Mouse (Mus musculus): Measurements from ENCODE around the gene St13. TPM values are rescaled to one million over a fixed set of nuclear protein-coding genes. Genes with fewer than 3 reads are reported as not detected.

St13 gene
- polyA plus RNA-seq, 1 experiment from 2014 or later: 62.6 TPM

DNA sequence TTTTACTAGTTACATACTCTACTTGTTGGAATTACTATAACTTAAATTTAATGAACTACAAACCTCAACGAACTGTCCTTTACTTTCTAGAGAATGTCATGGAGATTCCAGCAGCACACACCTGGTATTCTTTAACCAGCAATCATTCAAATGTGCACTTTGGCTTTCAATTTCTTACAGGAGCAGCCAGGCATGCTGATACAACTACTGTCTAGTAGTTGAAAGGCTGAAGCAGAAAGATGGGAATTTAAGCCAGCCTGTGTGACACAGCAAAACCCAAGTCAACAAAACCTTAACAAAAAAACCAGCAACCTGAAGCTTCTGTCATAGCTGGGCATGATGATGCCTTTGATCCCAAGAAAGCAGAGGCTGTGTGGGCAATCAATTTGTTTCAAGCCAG, 37.4 kb downstream of the St13 start:
- H3K27me3 ChIP-seq (ENCODE audit: insufficient read depth, low read length): no peaks in the 10 kb centered on the region
- H3K4me2 ChIP-seq (ENCODE audit: low read depth, low read length): no peak overlapping the region
- peaks cover 21% of the 10 kb centered on the region for H3K36me3 ChIP-seq (replicated peaks; ENCODE audit: insufficient read depth, low read length)
- H3K9ac ChIP-seq (replicated peaks): no peak overlapping the region
- DNase-seq: no peak
- peak overlapping the region; percentile 49; the same call in 1 of the 2 replicates for H3K27ac ChIP-seq (ENCODE audit: low read depth)
- no peaks in the 10 kb centered on the region for H3K9me3 ChIP-seq (ENCODE audit: low read length)
- H3K4me1 ChIP-seq (ENCODE audit: insufficient read depth): peaks cover 41% of the 10 kb centered on the region
- ATAC-seq: no peak
- H3K4me3 ChIP-seq (ENCODE audit: low read depth, low read length): no peak overlapping the region
- TF ChIP-seq EP300 (IDR thresholded peaks at IDR 0.05; ENCODE audit: low read depth) (no peak), CTCF (IDR thresholded peaks at IDR 0.05; ENCODE audit: low read depth) (no peak)
- 57% methylated on average over 1 of the region's 1 CpGs for WGBS (ENCODE audit: insufficient replicate concordance)

DNA sequence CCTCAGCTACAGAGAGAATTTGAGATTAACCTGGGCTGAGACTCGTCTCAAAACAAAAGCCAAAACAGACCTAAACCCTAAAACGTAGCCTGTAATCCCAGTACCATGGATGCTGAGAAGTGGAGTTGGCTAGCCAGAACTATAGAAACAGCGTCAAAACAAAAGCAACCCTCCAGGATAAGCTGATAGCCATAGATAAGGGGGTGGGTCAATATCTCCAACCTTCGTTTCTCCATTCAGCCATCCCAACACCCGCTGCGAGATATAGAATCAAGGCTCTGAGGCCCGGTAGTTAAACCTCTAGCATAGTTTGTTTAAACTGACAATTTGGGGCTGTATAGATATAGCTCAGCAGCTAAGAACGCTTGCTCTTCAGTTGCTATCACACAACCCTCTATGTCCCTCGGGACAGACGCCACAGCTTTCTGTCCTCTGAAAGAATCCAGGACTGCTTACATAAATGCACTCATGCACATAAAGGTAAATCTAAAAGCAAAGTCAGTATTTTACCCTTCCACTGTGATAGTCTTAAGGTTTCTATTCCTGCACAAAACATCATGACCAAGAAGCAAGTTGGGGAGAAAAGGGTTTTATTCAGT, 38.4 kb downstream of the St13 start:
- WGBS (ENCODE audit: insufficient replicate concordance): 16% methylated on average over 10 of the region's 10 CpGs
- peaks cover 14% of the 10 kb centered on the region for H3K36me3 ChIP-seq (replicated peaks; ENCODE audit: insufficient read depth, low read length)
- no peak for DNase-seq
- no peaks in the 10 kb centered on the region for H3K9me3 ChIP-seq (ENCODE audit: low read length)
- H3K4me2 ChIP-seq (ENCODE audit: low read depth, low read length): peak overlapping the region; percentile 88
- H3K4me1 ChIP-seq (ENCODE audit: insufficient read depth): peaks cover 38% of the 10 kb centered on the region
- no peak for ATAC-seq
- H3K4me3 ChIP-seq (ENCODE audit: low read depth, low read length): peak overlapping the region; percentile 70
- TF ChIP-seq CTCF (IDR thresholded peaks at IDR 0.05; ENCODE audit: low read depth) (no peak), EP300 (IDR thresholded peaks at IDR 0.05; ENCODE audit: low read depth) (no peak)
- H3K27ac ChIP-seq (ENCODE audit: low read depth): peak overlapping the region; percentile 83
- no peaks in the 10 kb centered on the region for H3K27me3 ChIP-seq (ENCODE audit: insufficient read depth, low read length)
- H3K9ac ChIP-seq (replicated peaks): peak overlapping the region; percentile 40

DNA sequence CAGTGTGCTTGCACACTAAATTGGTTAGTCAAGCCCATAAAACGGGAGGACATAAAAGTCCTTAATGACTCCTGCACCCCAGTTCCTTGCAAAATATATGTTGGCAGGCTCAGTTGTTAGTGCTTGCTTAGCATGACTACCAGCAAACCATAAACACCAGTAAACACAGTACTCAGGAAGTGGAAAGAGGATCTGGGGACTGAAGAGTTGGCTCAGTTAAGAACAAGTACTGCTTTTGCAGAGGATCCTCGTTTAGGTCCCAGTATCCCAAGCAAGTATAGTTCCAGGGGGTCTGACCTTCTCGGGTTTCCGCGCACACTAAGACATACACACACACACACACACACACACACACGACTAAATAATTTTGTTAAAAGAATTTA, 38.9 kb downstream of the St13 start:
- Histone ChIP-seq H3K9ac (replicated peaks) (peak overlapping the region; percentile 40), H3K27me3 (ENCODE audit: insufficient read depth, low read length) (no peaks in the 10 kb centered on the region), H3K27ac (ENCODE audit: low read depth) (peak overlapping the region; percentile 83), H3K4me2 (ENCODE audit: low read depth, low read length) (peak overlapping the region; percentile 88), H3K4me1 (ENCODE audit: insufficient read depth) (peaks cover 38% of the 10 kb centered on the region), H3K4me3 (ENCODE audit: low read depth, low read length) (peak overlapping the region; percentile 70), H3K36me3 (replicated peaks; ENCODE audit: insufficient read depth, low read length) (peaks cover 10% of the 10 kb centered on the region; the same call in 1 of the 2 replicates), H3K9me3 (ENCODE audit: low read length) (no peaks in the 10 kb centered on the region)
- ATAC-seq: peak; percentile 58
- no peak for TF ChIP-seq CTCF (IDR thresholded peaks at IDR 0.05; ENCODE audit: low read depth)
- no peak for TF ChIP-seq EP300 (IDR thresholded peaks at IDR 0.05; ENCODE audit: low read depth)
- DNase-seq: no peak
- 26% methylated on average over 6 of the region's 6 CpGs for WGBS (ENCODE audit: insufficient replicate concordance)

DNA sequence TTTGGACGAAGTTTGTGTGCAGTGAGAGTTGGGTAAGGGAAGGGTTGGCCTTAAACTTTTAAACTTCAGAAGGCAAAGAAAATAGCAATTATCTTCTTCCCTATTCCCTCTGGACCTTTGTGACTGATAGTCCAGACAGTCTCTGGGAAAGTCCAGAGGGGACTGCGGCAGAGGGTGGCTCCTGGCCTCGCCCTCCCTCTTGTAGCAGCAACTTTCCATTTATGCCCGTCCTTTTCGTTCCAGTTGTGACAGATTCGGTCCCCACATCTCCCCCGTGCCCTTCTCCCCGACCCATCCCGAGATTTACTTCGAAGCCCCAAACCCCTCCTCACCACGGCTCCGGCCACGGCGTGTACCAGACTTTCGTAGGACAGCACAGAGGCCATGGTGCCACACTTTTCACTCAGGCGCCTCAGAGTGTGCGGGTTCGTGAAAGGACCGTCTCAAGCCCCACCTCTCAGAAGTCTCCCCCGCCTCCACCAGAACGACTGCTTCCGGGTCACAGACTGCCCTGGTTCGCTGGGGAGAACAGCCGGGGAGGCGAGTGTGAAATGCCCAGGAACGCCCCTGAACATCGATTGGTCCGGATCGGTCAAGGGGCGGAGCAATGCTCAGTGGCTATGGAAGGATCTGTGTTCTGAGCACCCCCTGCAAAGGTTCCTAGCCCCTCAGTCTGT, 39.4 kb downstream of the St13 start, which contains the start of gene Slc25a17:
Slc25a17 (minus strand) TSS at position 468 of the 677 bp plus-strand sequence.
- Histone ChIP-seq H3K9ac (replicated peaks) (peak within 1 kb of the TSS; percentile 76), H3K4me1 (ENCODE audit: insufficient read depth) (peaks cover 38% of the 10 kb centered on the region), H3K9me3 (ENCODE audit: low read length) (no peaks in the 10 kb centered on the region), H3K27me3 (ENCODE audit: insufficient read depth, low read length) (no peaks in the 10 kb centered on the region), H3K36me3 (replicated peaks; ENCODE audit: insufficient read depth, low read length) (peaks cover 5% of the 10 kb centered on the region; the same call in 1 of the 2 replicates), H3K4me3 (ENCODE audit: low read depth, low read length) (peak within 1 kb of the TSS; percentile 70), H3K4me2 (ENCODE audit: low read depth, low read length) (peak within 1 kb of the TSS; percentile 88), H3K27ac (ENCODE audit: low read depth) (peak within 1 kb of the TSS; percentile 83)
- peak; percentile 96 for DNase-seq
- WGBS (ENCODE audit: insufficient replicate concordance): under 1% methylated on average over 30 of the region's 30 CpGs
- ATAC-seq: peak; percentile 98
- no peak for TF ChIP-seq CTCF (IDR thresholded peaks at IDR 0.05; ENCODE audit: low read depth)
- no peak for TF ChIP-seq EP300 (IDR thresholded peaks at IDR 0.05; ENCODE audit: low read depth)

DNA sequence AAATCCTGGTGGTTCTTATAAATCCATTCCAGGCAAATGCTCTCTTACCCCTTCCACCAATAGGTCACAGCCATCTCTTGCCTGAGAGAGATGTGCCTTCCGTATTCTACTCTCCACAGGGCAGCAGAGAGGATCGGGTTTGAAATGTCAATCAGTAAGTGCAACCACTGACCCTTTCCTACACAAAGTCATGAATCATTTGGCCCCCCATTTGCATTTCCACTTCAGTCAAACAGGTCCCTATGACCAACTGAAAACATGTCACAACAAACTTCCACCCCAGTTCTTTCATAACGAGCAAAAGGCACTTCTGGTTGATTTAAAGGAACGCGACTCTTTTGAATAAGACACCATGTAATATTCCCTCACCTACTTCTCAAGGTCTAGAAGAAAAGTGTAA, 40.5 kb downstream of the St13 start:
- Histone ChIP-seq H3K27ac (ENCODE audit: low read depth) (peak overlapping the region; percentile 30), H3K9ac (replicated peaks) (no peak overlapping the region), H3K4me1 (ENCODE audit: insufficient read depth) (peaks cover 38% of the 10 kb centered on the region), H3K4me2 (ENCODE audit: low read depth, low read length) (peak overlapping the region; percentile 88), H3K4me3 (ENCODE audit: low read depth, low read length) (peak overlapping the region; percentile 70), H3K27me3 (ENCODE audit: insufficient read depth, low read length) (no peaks in the 10 kb centered on the region), H3K36me3 (replicated peaks; ENCODE audit: insufficient read depth, low read length) (peaks cover 5% of the 10 kb centered on the region; the same call in 1 of the 2 replicates), H3K9me3 (ENCODE audit: low read length) (no peaks in the 10 kb centered on the region)
- DNase-seq (no peak), ATAC-seq (no peak)
- TF ChIP-seq EP300 (IDR thresholded peaks at IDR 0.05; ENCODE audit: low read depth) (no peak), CTCF (IDR thresholded peaks at IDR 0.05; ENCODE audit: low read depth) (no peak)
- 66% methylated on average over 5 of the region's 5 CpGs for WGBS (ENCODE audit: insufficient replicate concordance)

DNA sequence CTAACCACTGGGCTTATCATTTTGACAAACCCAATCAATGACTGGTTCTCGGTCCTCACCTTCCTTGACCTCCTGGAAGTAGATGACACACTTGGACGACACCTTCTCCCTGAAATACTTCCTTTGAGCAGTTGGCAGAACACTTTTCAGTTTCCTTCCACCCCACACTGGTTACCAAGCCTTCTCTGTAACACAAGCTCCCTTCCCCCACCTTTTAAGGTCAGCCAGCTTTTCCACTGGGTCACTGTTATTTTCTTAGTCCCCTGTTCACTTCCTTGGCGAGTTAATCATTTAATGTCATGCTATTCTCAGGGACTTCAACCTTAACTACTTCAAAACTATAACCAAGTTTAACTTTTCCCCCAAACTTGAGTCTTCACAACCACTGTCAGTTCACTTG, 40.9 kb downstream of the St13 start:
- no peak for DNase-seq
- WGBS (ENCODE audit: insufficient replicate concordance): 48% methylated on average over 3 of the region's 3 CpGs
- no peak for ATAC-seq

More for the DNA sequence above, 40.9 kb downstream of the St13 start:
- peaks cover 38% of the 10 kb centered on the region for H3K4me1 ChIP-seq (ENCODE audit: insufficient read depth)
- no peaks in the 10 kb centered on the region for H3K9me3 ChIP-seq (ENCODE audit: low read length)
- no peaks in the 10 kb centered on the region for H3K27me3 ChIP-seq (ENCODE audit: insufficient read depth, low read length)
- no peak overlapping the region for H3K4me3 ChIP-seq (ENCODE audit: low read depth, low read length)
- peak overlapping the region; percentile 24 for H3K27ac ChIP-seq (ENCODE audit: low read depth)
- no peak overlapping the region for H3K9ac ChIP-seq (replicated peaks)
- TF ChIP-seq CTCF (IDR thresholded peaks at IDR 0.05; ENCODE audit: low read depth) (no peak), EP300 (IDR thresholded peaks at IDR 0.05; ENCODE audit: low read depth) (no peak)
- H3K36me3 ChIP-seq (replicated peaks; ENCODE audit: insufficient read depth, low read length): peaks cover 2% of the 10 kb centered on the region; the same call in 1 of the 2 replicates
- H3K4me2 ChIP-seq (ENCODE audit: low read depth, low read length): peak overlapping the region; percentile 88

All from liver, postnatal 0 days (tissue).